Mouse (Mus musculus) urinary bladder, adult 2 months (tissue): ENCODE measurements around the gene Olfr681. TPM values are rescaled to one million over a fixed set of nuclear protein-coding genes. Genes with fewer than 3 reads are reported as not detected.
"Not testable (repeated sequence)": the region's sequence is repeated elsewhere in the genome, so short reads cannot be mapped to it uniquely, and the experiment has no call there.

Experiments used
- DNase-seq: peaks from one replicate; pipeline ENCODE4 v3.0.0; 2022; ENCODE audit warnings: low spot score
- polyA plus RNA-seq: library from polyadenylated mRNA; depleted of rRNA; stranded (reverse); fragments of >200 nt; gene quantifications from 2 replicates; pipeline ENCODE4 v1.2.3, GENCODE M21; 2012; rRNA removed

Olfr681 gene
- polyA plus RNA-seq = not detected in 2 replicates

DNA sequence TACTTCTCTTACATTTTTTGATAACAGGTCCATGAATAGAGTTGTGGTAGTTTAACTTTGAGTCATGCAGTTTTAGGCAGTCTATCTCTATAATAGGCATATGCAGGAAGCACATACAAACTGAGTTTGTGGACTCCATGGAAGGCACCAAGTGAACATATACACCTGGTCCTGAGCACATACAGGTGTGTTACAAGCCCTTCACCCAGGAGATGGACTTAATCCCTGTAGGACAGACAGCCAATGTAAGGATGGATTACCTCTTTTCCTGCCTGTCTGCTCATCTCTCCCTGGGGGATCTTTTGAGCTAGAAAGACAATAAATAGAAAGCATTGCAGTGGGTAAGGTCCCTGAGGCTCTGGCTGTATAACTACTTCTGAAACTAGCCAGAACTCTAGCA lies at the start of gene Olfr681:
TSS of gene Olfr681 (plus strand) at position 301 of the 400 bp plus-strand sequence.
- no peak for DNase-seq

GRCm38 (mm10) chr7:105080905-105081304 lies 35.7 kb upstream of the Olfr681 start, which contains the start of gene Olfr679:
Gene Olfr679 (plus strand): TSS chr7:105081205.
- DNase-seq = no peak

DNA sequence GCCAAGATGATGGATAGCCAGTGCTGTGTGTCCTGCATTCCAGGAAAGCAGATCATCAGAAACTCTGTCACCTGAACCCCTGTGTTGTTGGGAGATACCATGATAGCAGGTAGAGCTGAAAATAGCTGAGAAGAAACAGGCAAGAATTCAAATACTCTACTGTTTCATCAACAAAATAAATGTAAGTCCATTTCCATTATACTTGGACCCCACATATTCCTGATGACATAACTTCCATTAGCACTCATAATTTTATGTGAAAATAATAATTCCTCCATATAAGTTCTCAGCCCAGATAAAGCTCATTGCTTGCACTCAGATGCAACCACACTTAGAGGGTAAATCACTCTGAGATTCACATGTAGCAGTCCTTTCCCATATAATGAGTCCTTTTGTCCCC lies 23.9 kb upstream of the Olfr681 start, which contains the start of gene Olfr680-ps1:
TSS of gene Olfr680-ps1 (minus strand) at position 101 of the 400 bp plus-strand sequence.
- not testable (repeated sequence) for DNase-seq

GRCm38 (mm10) chr7:105141275-105141674 lies 24.6 kb downstream of the Olfr681 start:
- no peak for DNase-seq

GRCm38 (mm10) chr7:105146912-105147311 lies 30.3 kb downstream of the Olfr681 start, which contains the start of gene Olfr683:
Gene Olfr683 (minus strand): TSS chr7:105147012.
- DNase-seq = no peak

- no peak for DNase-seq
Measured at GRCm38 (mm10) chr7:105163553-105163952, 46.9 kb downstream of the Olfr681 start, which contains the start of gene Olfr684. Gene Olfr684 (minus strand): TSS chr7:105163653.

DNA sequence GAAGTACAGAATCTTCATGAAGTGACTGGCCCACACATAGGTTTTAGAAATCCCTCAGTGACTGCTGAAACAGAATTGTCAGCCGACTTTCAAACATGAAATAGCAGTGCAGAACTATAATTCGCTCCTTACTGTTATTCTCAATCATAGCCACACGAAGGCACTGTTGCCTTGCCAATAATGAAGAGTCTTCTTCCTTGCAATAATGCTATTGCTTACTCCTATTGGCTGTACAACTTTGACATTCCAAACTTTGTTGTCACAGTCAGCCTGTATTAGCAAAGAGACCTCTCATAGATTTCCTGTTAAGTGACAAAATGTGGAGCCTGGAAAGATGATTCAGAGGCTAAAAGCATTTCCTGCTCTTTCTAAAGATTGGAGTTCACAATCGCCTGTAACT lies 54.1 kb downstream of the Olfr681 start:
- no peak for DNase-seq

Other genes with a start within 250 kb of the Olfr681 start
- gene Olfr665, start 238.8 kb upstream of the Olfr681 start, polyA plus RNA-seq = not detected in 2 replicates
- gene Olfr666, start 220.9 kb upstream of the Olfr681 start, polyA plus RNA-seq = not detected in 2 replicates
- gene Olfr667, start 195.4 kb upstream of the Olfr681 start, polyA plus RNA-seq = not detected in 2 replicates
- not detected in 2 replicates for gene Olfr668, start 188.8 kb upstream of the Olfr681 start, polyA plus RNA-seq
- gene Olfr669, start 182.6 kb upstream of the Olfr681 start, polyA plus RNA-seq = not detected in 2 replicates
- not detected in 2 replicates for gene Olfr670, start 154.2 kb upstream of the Olfr681 start, polyA plus RNA-seq
- not detected in 2 replicates for gene Olfr671, start 137.7 kb upstream of the Olfr681 start, polyA plus RNA-seq
- gene Olfr672, start 114.8 kb upstream of the Olfr681 start, polyA plus RNA-seq = not detected in 2 replicates
- not detected in 2 replicates for gene Olfr675, start 88.4 kb upstream of the Olfr681 start, polyA plus RNA-seq
- gene Olfr676, start 84.1 kb upstream of the Olfr681 start, polyA plus RNA-seq = not detected in 2 replicates
- not detected in 2 replicates for gene Olfr677, start 65.5 kb upstream of the Olfr681 start, polyA plus RNA-seq
- gene Olfr678, start 52.4 kb upstream of the Olfr681 start, polyA plus RNA-seq = not detected in 2 replicates
- not detected in 2 replicates for gene Olfr679, start 35.6 kb upstream of the Olfr681 start, polyA plus RNA-seq
- not detected in 2 replicates for gene Olfr680-ps1, start 24.0 kb upstream of the Olfr681 start, polyA plus RNA-seq
- gene Olfr683, start 30.2 kb downstream of the Olfr681 start, polyA plus RNA-seq = not detected in 2 replicates
- gene Olfr684, start 46.8 kb downstream of the Olfr681 start, polyA plus RNA-seq = not detected in 2 replicates
- gene Olfr685, start 69.2 kb downstream of the Olfr681 start, polyA plus RNA-seq = not detected in 2 replicates
- not detected in 2 replicates for gene Olfr686, start 90.6 kb downstream of the Olfr681 start, polyA plus RNA-seq
- not detected in 2 replicates for gene Olfr688, start 171.3 kb downstream of the Olfr681 start, polyA plus RNA-seq
- gene Olfr689, start 194.3 kb downstream of the Olfr681 start, polyA plus RNA-seq = not detected in 2 replicates
- not detected in 2 replicates for gene Olfr690, start 217.3 kb downstream of the Olfr681 start, polyA plus RNA-seq
- gene Olfr691, start 225.4 kb downstream of the Olfr681 start, polyA plus RNA-seq = 0.03 TPM in 1 of 2 replicates, not detected in the other